Mouse (Mus musculus): Measurements from ENCODE around the gene Lsm3. TPM values are rescaled to one million over a fixed set of nuclear protein-coding genes. Genes with fewer than 3 reads are reported as not detected.

Lsm3 gene
- polyA plus RNA-seq, 1 experiment from 2014 or later = 327 TPM

GRCm38 (mm10) chr6:91551671-91552070 lies 35.9 kb downstream of the Lsm3 start:
- no peak for DNase-seq (ENCODE audit: low spot score)

- DNase-seq (ENCODE audit: low spot score) = no peak
These were observed 37.0 kb downstream of the Lsm3 start for GRCm38 (mm10) chr6:91552693-91553092.

- no peak for DNase-seq (ENCODE audit: low spot score)
These were observed 42.8 kb downstream of the Lsm3 start for GRCm38 (mm10) chr6:91558565-91558964.

GRCm38 (mm10) chr6:91559371-91559770 lies 43.6 kb downstream of the Lsm3 start:
- no peak for DNase-seq (ENCODE audit: low spot score)

- DNase-seq (ENCODE audit: low spot score) = no peak
These were observed 44.5 kb downstream of the Lsm3 start for GRCm38 (mm10) chr6:91560186-91560585.

- no peak for DNase-seq (ENCODE audit: low spot score)
These were observed 47.3 kb downstream of the Lsm3 start for GRCm38 (mm10) chr6:91563031-91563430.

- DNase-seq (ENCODE audit: low spot score) = no peak
These were observed 50.7 kb downstream of the Lsm3 start for GRCm38 (mm10) chr6:91566407-91566806.

Other genes with a start within 250 kb of the Lsm3 start
- 0.14 and 0.22 TPM in 2 replicates for gene Wnt7a, start 104.6 kb upstream of the Lsm3 start, polyA plus RNA-seq (2015; fragmentation: Nextera tagmentation; extraction: Ambion mirVana)
- gene Chchd4, start 42.4 kb upstream of the Lsm3 start, polyA plus RNA-seq (2015; fragmentation: Nextera tagmentation; extraction: Ambion mirVana) = 21.6 and 23.7 TPM in 2 replicates
- gene Tmem43, start 42.2 kb upstream of the Lsm3 start, polyA plus RNA-seq (2015; fragmentation: Nextera tagmentation; extraction: Ambion mirVana) = 44.3 and 44.5 TPM in 2 replicates
- gene Xpc, start within 50 bp of the Lsm3 start, polyA plus RNA-seq (2015; fragmentation: Nextera tagmentation; extraction: Ambion mirVana) = 26.4 and 27.5 TPM in 2 replicates
- 43.0 and 63.3 TPM in 2 replicates for gene Slc6a6, start 168.1 kb downstream of the Lsm3 start, polyA plus RNA-seq (2015; fragmentation: Nextera tagmentation; extraction: Ambion mirVana)

All from thymus, postnatal 0 days (tissue).